Mouse (Mus musculus): ENCODE results near the gene Ermard.
A peak's percentile ranks its signal among the peaks of the same experiment; 100 is the strongest.
"Not testable (repeated sequence)": the region's sequence is repeated elsewhere in the genome, so short reads cannot be mapped to it uniquely, and the experiment has no call there.

Gene Ermard

GRCm38 (mm10) chr17:15041175-15041729 lies at the start of gene Ermard, which contains the start of the genes Tcte3 and Gm3448:
TSS of gene Ermard (plus strand) at chr17:15041208.
TSS of gene Tcte3 (minus strand) at chr17:15041488.
TSS of gene Gm3448 (minus strand) at chr17:15041537.
- DNase-seq = peak; percentile 28 to 51

GRCm38 (mm10) chr17:14992522-14993138 lies 48.4 kb upstream of the Ermard start:
- not testable (repeated sequence) for DNase-seq

- DNase-seq = not testable (repeated sequence)
These were observed 47.7 kb upstream of the Ermard start for GRCm38 (mm10) chr17:14993139-14993832.

GRCm38 (mm10) chr17:14994140-14994539 lies 46.9 kb upstream of the Ermard start:
- not testable (repeated sequence) for DNase-seq

- DNase-seq = not testable (repeated sequence)
These were observed 41.0 kb upstream of the Ermard start for GRCm38 (mm10) chr17:15000047-15000446.

DNA sequence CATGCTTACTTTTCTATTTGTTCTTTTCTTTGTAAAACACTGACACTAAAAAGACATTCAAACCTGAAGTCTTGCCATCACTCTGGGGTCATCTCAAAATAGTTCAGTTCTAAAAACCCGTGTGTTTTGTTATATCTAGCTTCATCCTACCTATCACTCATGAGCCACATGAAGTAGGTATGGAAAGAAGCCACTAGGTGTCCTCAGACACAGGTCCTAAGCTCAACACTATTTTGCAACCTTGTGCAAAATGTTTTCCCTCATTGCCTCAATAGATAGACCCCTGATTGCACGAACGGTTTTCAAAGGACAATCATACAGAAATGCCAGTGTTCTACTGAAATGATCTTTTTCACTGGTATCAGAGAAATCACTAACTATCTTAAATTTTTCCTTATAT lies 31.9 kb upstream of the Ermard start:
- DNase-seq = not testable (repeated sequence)

DNA sequence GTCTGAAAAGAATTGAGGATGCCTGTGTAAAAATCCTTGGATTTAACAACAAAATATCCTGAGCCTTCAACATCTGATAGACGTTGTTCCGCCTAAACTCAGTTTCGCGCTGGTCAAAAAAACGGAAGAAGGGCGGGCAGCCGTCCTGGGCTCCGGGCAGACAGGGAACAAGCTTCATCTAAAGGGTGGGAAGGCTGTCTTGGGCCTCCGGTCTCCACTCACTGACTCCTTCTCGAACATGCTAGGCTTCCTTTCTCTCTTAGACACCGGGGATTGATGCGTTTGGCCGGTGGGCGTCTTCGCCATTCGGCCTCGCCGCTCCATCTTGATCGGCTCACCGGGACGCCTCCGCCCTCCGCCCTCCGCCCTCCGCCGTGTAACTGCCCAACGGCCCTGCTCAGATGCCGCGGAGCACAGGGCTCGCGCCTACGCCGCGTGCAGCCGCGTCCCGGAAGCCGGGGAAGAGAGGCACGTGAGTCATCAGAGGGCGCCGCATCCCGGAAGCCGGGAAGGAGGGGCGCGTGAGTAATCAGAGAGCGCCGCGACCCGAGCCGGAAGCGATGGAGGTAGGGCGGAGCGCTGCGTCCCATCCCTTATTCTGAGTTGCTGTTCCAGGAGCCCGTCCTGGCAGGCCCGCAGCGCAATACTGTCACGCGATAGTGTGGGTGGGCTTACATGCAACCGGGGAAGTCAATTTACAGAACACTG lies 31.1 kb upstream of the Ermard start, which contains the start of gene Gm3435:
Gene Gm3435 (plus strand): TSS at position 471 of the 708 bp plus-strand sequence.
- not testable (repeated sequence) for DNase-seq

DNA sequence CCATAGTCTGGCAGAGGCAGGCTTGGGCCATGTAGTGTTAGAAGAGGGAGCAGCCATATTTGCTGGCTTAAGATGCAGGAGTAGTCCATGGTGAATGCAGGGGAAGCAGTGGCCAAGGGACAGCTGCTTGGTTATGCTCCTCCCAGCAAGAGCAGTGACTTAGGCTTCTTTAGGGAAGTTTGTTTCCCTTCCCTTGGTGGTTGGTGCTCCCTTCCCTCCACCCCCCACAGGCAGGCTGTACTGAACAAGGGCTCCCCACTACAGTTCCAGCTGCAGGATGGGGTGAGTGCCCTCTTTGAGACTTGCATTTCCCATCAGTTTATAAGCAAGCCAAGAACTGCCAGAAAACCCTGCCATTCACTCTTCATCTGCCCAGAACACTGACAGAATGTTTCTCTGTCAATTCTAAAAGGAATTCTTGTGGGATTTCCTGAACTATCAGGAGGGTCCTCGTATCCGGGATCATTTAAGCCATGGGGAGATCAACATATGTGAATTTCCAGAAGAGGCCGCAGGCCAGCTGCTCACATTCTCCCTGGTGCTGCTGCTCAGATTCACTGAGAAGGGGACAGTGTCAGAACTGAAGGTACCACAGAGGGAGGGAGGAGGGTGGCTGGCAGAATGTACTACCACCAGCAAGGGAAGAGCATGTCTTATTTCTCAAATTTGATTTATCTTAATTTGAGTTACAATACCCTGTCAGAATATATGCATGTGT lies 19.3 kb upstream of the Ermard start:
- DNase-seq = peak; percentile 3

- DNase-seq = not testable (repeated sequence)
These were observed 17.0 kb upstream of the Ermard start for GRCm38 (mm10) chr17:15023878-15024492.

DNA sequence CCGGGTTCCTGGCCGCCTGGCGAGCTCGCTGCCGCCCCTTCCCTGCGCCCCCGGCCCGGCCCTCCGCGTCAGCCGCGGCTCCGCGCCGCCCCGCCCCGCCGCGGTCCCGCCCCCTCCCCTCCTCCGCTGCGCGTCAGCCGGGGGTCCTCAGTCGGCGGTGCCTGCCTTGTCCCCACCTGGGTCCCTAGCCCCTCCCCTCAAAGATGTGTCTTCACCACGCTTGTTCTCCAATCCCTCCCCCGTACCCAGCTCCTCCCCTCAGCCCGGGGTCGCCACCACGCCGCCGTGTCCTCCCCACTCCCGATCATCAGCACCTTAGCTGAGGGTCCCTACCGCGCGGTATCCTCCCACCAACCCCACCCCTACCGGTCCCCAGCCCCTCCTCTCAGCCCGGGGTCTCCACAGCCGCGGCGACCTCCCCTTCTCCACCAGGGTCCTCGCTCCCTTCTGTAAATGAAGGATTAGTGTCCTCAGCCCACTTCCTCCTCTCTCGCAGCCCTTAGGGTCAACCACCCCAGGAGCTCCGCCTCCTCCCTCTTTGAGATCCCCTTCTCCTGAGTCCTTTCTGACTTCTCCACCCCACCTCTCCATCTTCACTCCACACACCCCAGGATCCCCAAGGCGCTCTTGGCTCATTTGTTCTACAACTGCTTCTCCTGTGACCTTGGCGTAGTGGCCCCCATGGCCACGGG lies 16.4 kb upstream of the Ermard start:
- not testable (repeated sequence) for DNase-seq

GRCm38 (mm10) chr17:15025513-15025912 lies 15.5 kb upstream of the Ermard start:
- DNase-seq = not testable (repeated sequence)

- DNase-seq = not testable (repeated sequence)
These were observed 9.6 kb upstream of the Ermard start for GRCm38 (mm10) chr17:15031414-15031813.

DNA sequence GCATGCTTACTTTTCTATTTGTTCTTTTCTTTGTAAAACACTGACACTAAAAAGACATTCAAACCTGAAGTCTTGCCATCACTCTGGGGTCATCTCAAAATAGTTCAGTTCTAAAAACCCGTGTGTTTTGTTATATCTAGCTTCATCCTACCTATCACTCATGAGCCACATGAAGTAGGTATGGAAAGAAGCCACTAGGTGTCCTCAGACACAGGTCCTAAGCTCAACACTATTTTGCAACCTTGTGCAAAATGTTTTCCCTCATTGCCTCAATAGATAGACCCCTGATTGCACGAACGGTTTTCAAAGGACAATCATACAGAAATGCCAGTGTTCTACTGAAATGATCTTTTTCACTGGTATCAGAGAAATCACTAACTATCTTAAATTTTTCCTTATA lies 553 bp upstream of the Ermard start:
- not testable (repeated sequence) for DNase-seq

- not testable (repeated sequence) for DNase-seq
These were observed 9.3 kb downstream of the Ermard start for GRCm38 (mm10) chr17:15050338-15050737.

DNA sequence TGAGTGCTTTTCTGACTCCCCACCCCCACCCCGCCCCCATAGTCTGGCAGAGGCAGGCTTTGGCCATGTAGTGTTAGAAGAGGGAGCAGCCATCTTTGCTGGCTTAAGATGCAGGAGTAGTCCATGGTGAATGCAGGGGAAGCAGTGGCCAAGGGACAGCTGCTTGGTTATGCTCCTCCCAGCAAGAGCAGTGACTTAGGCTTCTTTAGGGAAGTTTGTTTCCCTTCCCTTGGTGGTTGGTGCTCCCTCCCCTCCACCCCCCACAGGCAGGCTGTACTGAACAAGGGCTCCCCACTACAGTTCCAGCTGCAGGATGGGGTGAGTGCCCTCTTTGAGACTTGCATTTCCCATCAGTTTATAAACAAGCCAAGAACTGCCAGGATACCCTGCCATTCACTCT lies 11.8 kb downstream of the Ermard start:
- not testable (repeated sequence) for DNase-seq

- not testable (repeated sequence) for DNase-seq
These were observed 12.3 kb downstream of the Ermard start for GRCm38 (mm10) chr17:15053183-15053828.

DNA sequence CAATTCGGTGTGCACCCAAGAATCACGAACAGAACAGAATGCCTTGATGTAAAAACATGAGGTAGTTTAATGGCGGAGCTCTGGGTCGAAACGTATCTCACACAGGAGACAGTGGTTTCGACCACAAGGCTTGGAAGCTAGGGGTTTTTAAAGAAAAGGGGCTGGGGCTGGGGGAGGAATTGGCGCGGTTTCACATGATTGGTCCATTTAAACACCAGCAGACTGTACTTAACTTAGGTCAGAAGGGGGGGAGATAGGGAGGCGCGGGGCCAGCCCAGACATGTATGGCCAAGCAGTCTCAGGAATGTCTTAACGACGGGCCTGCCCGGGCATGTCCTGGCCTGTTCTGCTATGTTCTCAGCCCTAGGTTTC lies 12.8 kb downstream of the Ermard start:
- not testable (repeated sequence) for DNase-seq

DNA sequence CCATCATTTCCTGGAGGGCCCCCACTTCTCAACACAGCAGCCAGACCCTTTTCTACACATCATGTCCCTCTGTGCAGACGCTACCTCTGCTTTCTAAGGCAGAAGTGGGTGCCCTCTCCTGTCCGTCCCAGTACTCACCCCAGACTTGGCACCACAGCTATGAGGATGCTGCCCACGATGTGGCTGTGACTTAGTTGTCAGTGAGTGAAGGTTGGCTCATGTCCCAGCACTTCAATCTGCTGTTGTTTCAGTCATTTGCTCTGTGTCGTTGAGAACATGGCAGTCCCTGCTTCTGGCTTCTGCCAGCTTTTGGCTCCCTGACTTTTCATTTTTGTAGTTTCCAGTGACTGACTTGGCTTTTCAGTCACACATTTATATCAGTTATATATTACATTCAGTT lies 14.9 kb downstream of the Ermard start:
- DNase-seq = no peak

- DNase-seq = no peak
These were observed 17.2 kb downstream of the Ermard start for GRCm38 (mm10) chr17:15058161-15058591.

DNA sequence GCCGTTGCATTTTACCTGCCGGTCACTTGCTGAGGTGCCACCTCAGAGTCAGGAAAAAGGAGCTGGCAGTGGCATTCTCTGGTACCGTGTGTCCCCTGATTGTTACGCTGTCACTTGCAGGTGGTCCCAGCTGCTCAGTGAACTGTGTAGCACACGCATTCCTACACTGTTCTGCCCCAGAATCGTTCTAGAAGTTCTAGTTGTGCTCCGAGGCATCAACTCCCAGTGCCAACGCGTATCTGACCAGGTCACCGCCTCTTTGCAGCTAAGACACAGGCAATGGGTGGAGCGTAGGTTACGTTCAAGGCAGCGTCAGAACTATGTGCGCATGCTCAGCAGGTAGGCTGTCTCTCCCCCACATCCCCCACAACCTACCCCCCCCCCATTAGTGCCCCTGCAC lies 18.6 kb downstream of the Ermard start:
- no peak for DNase-seq

DNA sequence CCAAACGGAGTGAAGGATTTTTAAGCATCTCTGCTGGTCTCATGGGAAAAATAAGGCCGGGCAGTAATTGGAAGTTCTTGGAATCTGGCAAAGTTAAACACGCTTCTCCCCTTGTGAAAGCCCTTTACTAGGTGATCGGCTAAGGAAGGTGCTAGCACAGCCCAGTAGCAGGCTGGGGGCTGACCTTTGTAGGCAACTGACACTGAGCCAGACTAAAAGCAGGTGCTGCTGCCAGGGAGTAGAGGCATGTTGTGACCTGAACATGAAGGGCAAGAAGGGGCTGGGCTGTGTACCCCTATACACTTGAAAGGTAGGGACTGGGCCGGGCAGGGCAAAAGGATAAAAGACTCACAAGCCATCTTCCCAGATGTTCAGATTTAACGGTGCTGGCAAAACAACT lies 19.3 kb downstream of the Ermard start:
- DNase-seq = no peak
